Mouse (Mus musculus) megakaryocyte, embryonic 14.5 days (primary cell): Measurements from ENCODE around the gene Rab29. TPM values are rescaled to one million over a fixed set of nuclear protein-coding genes. Genes with fewer than 3 reads are reported as not detected.

Experiments used
- H3K27me3 ChIP-seq: replicated peaks from 2 replicates; pipeline ENCODE3; 2012; ENCODE audit warnings: inconsistent platforms
- H3K36me3 ChIP-seq: replicated peaks from 2 replicates; pipeline ENCODE3; 2012; ENCODE audit warnings: low read length, inconsistent platforms, mixed read lengths
- H3K4me1 ChIP-seq: 2 replicates; pipeline ENCODE4 v1.6.1; 2012; ENCODE audit warnings: inconsistent platforms
- H3K4me3 ChIP-seq: replicated peaks from 2 replicates; pipeline ENCODE3; 2012; ENCODE audit warnings: moderate library complexity, mild to moderate bottlenecking, inconsistent platforms
- H3K9me3 ChIP-seq: 2 replicates; pipeline ENCODE4 v1.6.1; 2012; ENCODE audit warnings: inconsistent platforms
- FLI1 ChIP-seq: IDR thresholded peaks from 2 replicates; pipeline ENCODE4 v1.6.1; 2012; ENCODE audit warnings: low read length, inconsistent platforms, mixed read lengths
- GATA1 ChIP-seq: IDR thresholded peaks from 3 replicates; pipeline ENCODE4 v1.6.1; 2012; ENCODE audit warnings: mixed read lengths, low read length, inconsistent platforms, borderline replicate concordance
- polyA plus RNA-seq: library from polyadenylated mRNA; stranded (reverse); fragments of >175 nt; gene quantifications from 2 replicates; pipeline ENCODE4 v1.2.3, GENCODE M21; 2012; ENCODE audit warnings: low replicate concordance; ENCODE audit not compliant: insufficient read depth

Gene Rab29
- polyA plus RNA-seq, 1 experiment, result 8.8 TPM

- Histone ChIP-seq H3K27me3 (peaks cover 8% of the 10 kb centered on the region), H3K4me1 (peaks cover 62% of the 10 kb centered on the region), H3K36me3 (peaks cover 40% of the 10 kb centered on the region), H3K9me3 (no peaks in the 10 kb centered on the region), H3K4me3 (peak overlapping the region; percentile 95)
- no peak for TF ChIP-seq GATA1
- TF ChIP-seq FLI1, result no peak
Observed at GRCm38 (mm10) chr1:131828297-131829126, 38.5 kb upstream of the Rab29 start.

- Histone ChIP-seq H3K4me3 (peak overlapping the region; percentile 95), H3K27me3 (peaks cover 6% of the 10 kb centered on the region), H3K9me3 (no peaks in the 10 kb centered on the region), H3K4me1 (peaks cover 66% of the 10 kb centered on the region), H3K36me3 (peaks cover 47% of the 10 kb centered on the region)
- TF ChIP-seq FLI1 (no peak), GATA1 (no peak)
Observed at GRCm38 (mm10) chr1:131829279-131829678, 37.7 kb upstream of the Rab29 start.

DNA sequence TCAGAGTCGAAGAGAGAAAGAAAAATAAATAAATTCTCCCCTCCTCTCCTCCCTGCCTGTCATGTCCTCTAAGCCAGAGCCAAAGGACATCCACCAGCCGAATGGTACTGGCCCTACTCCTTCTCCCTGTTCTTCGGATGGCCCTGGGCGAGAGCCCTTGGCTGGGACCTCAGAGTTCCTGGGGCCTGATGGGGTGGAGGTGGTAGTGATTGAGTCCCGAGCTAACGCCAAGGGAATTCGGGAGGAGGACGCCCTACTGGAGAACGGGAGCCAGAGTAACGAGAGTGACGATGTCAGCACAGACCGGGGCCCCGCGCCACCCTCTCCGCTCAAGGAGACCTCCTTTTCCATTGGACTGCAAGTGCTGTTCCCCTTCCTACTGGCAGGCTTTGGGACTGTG, 36.5 kb upstream of the Rab29 start:
- peaks cover 60% of the 10 kb centered on the region for H3K36me3 ChIP-seq
- H3K9me3 ChIP-seq, result no peaks in the 10 kb centered on the region
- H3K27me3 ChIP-seq, result no peaks in the 10 kb centered on the region
- TF ChIP-seq GATA1 (no peak), FLI1 (no peak)
- peaks cover 79% of the 10 kb centered on the region for H3K4me1 ChIP-seq
- H3K4me3 ChIP-seq, result no peak overlapping the region

DNA sequence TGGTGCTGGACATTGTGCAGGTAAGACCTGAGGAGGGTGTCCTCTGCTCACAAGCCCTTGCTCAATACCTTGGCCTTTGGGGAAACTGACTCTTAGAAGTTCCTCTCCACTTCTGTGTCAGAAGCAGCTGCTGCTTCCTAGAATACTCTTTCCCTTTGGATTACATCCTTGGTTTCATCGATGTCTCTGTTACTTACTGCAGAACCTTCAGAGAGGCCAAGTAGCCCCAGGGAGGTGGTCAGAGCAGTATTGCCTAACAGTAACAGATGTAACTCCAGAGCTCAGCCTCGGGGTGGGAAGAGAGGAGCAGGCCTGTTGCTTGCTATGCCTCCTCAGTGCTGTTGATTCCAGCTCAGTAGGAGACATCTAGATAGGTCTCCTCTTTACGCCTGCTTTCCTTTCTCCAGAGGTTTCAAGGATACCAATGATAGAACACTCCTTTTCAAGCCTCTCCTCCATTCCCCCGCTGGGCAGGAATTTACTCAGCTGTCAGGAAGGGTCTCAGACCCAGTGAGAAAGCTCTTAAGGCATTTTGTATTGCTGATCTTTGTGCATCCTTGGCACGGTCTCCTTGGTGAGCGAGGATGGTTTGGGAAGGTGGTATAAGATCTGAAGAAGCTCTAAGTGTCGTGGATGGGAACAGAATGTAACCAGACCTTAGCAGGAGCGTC, 35.9 kb upstream of the Rab29 start:
- Histone ChIP-seq H3K4me3 (no peak overlapping the region), H3K27me3 (no peaks in the 10 kb centered on the region), H3K36me3 (peaks cover 65% of the 10 kb centered on the region), H3K9me3 (no peaks in the 10 kb centered on the region), H3K4me1 (peaks cover 85% of the 10 kb centered on the region)
- TF ChIP-seq GATA1 (no peak), FLI1 (no peak)

DNA sequence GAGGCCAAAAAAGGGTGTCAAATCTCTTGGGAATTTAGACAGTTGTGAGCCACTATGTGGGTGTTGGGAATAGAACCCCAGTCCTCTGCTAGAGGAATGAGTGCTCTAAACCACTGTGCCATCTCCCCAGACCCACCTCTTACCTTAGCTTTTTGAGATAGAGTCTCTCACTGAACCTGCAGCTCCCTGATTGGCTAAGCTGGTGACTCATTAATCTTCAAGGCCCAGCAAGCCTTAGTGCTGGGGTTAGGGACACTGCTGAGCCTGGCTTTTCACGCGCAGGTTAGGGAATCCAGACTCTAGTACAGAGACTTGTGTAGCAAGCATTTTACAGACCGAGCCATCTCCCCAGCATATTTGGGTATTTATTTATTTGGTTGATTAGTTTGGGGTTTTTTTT, 30.0 kb upstream of the Rab29 start:
- Histone ChIP-seq H3K36me3 (peaks cover 89% of the 10 kb centered on the region), H3K9me3 (no peaks in the 10 kb centered on the region)
- TF ChIP-seq FLI1 (no peak), GATA1 (no peak)

DNA sequence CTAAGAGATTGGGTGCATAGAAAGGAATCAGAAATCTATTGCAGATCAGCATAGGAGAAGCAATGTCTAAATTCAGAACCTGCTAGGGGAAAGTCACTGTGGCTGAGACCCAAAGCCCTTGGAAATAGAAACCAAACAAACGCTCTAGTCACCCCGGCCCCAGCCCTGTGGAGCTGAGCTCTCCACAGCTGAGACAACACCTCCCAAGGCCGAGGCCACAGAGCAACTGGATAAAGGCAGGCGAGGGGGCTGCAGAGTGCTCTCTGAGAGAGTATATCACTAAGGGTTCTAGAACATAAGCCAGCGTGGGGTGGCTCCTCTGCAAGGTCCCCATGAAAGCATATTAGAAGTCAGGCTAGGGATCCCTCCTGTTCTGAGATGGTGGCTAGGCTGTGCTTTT, 28.5 kb upstream of the Rab29 start:
- peaks cover 90% of the 10 kb centered on the region for H3K36me3 ChIP-seq
- H3K27me3 ChIP-seq, result no peaks in the 10 kb centered on the region
- no peaks in the 10 kb centered on the region for H3K9me3 ChIP-seq
- no peak overlapping the region for H3K4me3 ChIP-seq
- TF ChIP-seq GATA1 (no peak), FLI1 (no peak)
- H3K4me1 ChIP-seq, result peaks cover 60% of the 10 kb centered on the region

More for the DNA sequence above, 30.0 kb upstream of the Rab29 start:
- no peak overlapping the region for H3K4me3 ChIP-seq
- peaks cover 76% of the 10 kb centered on the region for H3K4me1 ChIP-seq
- H3K27me3 ChIP-seq, result no peaks in the 10 kb centered on the region

- H3K4me1 ChIP-seq, result peaks cover 53% of the 10 kb centered on the region
- H3K4me3 ChIP-seq, result no peak overlapping the region
- no peaks in the 10 kb centered on the region for H3K27me3 ChIP-seq
- no peaks in the 10 kb centered on the region for H3K9me3 ChIP-seq
- peaks cover 90% of the 10 kb centered on the region for H3K36me3 ChIP-seq
- TF ChIP-seq GATA1 (no peak), FLI1 (no peak)
Observed at GRCm38 (mm10) chr1:131839279-131839678, 27.7 kb upstream of the Rab29 start.

DNA sequence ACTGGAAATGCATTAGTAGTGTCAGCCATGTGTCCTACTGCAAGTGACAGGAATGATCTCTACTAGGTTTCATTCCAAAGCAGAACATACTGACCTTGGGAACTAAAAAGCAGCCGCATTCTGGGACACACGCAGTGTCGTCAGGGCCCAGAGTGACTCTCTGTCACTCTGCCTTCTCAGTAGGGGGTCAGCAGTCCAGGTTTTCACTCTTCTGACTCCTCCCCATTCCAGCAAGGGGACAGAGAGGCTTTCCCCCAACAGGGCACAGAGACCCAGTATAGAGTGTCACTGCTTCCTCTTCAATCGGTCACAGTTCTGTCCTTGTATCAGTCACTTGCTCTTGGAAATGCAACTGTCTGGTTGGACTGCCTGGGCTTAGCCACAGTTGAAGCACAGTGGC, 24.8 kb upstream of the Rab29 start:
- Histone ChIP-seq H3K4me3 (no peak overlapping the region), H3K9me3 (no peaks in the 10 kb centered on the region), H3K36me3 (peaks cover 97% of the 10 kb centered on the region), H3K4me1 (peaks cover 24% of the 10 kb centered on the region), H3K27me3 (no peaks in the 10 kb centered on the region)
- TF ChIP-seq GATA1 (no peak), FLI1 (no peak)

DNA sequence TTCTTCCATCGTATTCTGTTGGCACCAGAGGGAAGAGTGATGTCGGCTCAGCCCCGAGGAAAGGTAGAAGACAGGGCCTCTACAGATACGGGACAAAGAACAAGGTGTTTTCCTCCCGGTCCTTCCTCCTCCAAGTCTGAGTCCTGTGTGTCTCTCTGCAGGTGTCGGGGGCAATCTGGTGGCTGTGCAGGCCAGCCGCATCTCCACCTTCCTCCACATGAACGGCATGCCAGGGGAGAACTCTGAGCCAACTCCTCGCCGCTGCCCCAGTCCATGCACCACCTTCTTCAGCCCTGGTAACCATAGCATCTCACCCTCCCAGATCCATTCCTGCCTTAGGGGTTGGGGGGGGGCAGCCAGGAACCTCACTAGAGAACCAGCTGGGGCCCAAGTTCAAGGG, 23.3 kb upstream of the Rab29 start:
- Histone ChIP-seq H3K4me1 (peaks cover 8% of the 10 kb centered on the region), H3K9me3 (no peaks in the 10 kb centered on the region), H3K4me3 (no peak overlapping the region), H3K36me3 (peaks cover 97% of the 10 kb centered on the region), H3K27me3 (no peaks in the 10 kb centered on the region)
- no peak for TF ChIP-seq GATA1
- no peak for TF ChIP-seq FLI1

GRCm38 (mm10) chr1:131844883-131845282, 22.1 kb upstream of the Rab29 start:
- no peak for TF ChIP-seq FLI1
- no peak for TF ChIP-seq GATA1
- Histone ChIP-seq H3K36me3 (peaks cover 86% of the 10 kb centered on the region), H3K27me3 (no peaks in the 10 kb centered on the region), H3K4me1 (no peaks in the 10 kb centered on the region; the same call in 1 of the 2 replicates), H3K9me3 (no peaks in the 10 kb centered on the region), H3K4me3 (no peak overlapping the region)
